Mouse (Mus musculus): ENCODE data around the gene Pnpla3. TPM values are rescaled to one million over a fixed set of nuclear protein-coding genes. Genes with fewer than 3 reads are reported as not detected.

The Pnpla3 gene
- total and polyA plus RNA-seq, 3 experiments = 1.1 to 30.1 (median 3.8) TPM

- DNase-seq = no peak
- Histone ChIP-seq H3K79me2 (replicated peaks; ENCODE audit: control insufficient read depth, insufficient read depth, low read length) (no peaks in the 10 kb centered on the region), H3K4me1 (ENCODE audit: control insufficient read depth, insufficient read depth, low read length) (no peaks in the 10 kb centered on the region; the same call in none of the 2 replicates), H3K4me3 (no peak overlapping the region), H3K9ac (ENCODE audit: low read depth, low read length) (no peak overlapping the region), H3K27ac (no peak overlapping the region), H3K36me3 (ENCODE audit: control insufficient read depth, insufficient read depth, low read length) (no peaks in the 10 kb centered on the region), H3K27me3 (ENCODE audit: control insufficient read depth, insufficient read depth, low read length) (no peaks in the 10 kb centered on the region)
- WGBS = 34% methylated on average over 5 of the region's 5 CpGs
- no peak for TF ChIP-seq CTCF (IDR thresholded peaks at IDR 0.05)
- TF ChIP-seq EP300 (IDR thresholded peaks at IDR 0.05; ENCODE audit: insufficient read depth, low read depth, low read length) = no peak
- TF ChIP-seq POLR2A (IDR thresholded peaks at IDR 0.05; ENCODE audit: insufficient read depth, low read depth, low read length) = no peak
- intact Hi-C loops (cut with DNase I) = no loop called here
Observed at GRCm38 (mm10) chr15:84126871-84127270, 40.8 kb upstream of the Pnpla3 start.

- WGBS = 20% methylated on average over 16 of the region's 16 CpGs
- Histone ChIP-seq H3K4me3 (peak overlapping the region; percentile 22; the same call in 1 of the 2 replicates), H3K27ac (peak overlapping the region; percentile 87), H3K27me3 (ENCODE audit: control insufficient read depth, insufficient read depth, low read length) (no peaks in the 10 kb centered on the region), H3K4me1 (ENCODE audit: control insufficient read depth, insufficient read depth, low read length) (peaks cover 6% of the 10 kb centered on the region), H3K9ac (ENCODE audit: low read depth, low read length) (no peak overlapping the region; the same call in 1 of the 2 replicates), H3K79me2 (replicated peaks; ENCODE audit: control insufficient read depth, insufficient read depth, low read length) (no peaks in the 10 kb centered on the region), H3K36me3 (ENCODE audit: control insufficient read depth, insufficient read depth, low read length) (no peaks in the 10 kb centered on the region)
- intact Hi-C loops (cut with DNase I) = loop anchor here (5.0 kb wide), 2 partner anchors 61 to 121 kb away; partner anchors contain the start of gene Samm50
- DNase-seq = peak; percentile 72 to 89
- TF ChIP-seq EP300 (IDR thresholded peaks at IDR 0.05; ENCODE audit: insufficient read depth, low read depth, low read length) (peak; percentile 77; the same call in 1 of the 2 replicates), POLR2A (IDR thresholded peaks at IDR 0.05; ENCODE audit: insufficient read depth, low read depth, low read length) (no peak)
Observed at GRCm38 (mm10) chr15:84131096-84131786, 36.4 kb upstream of the Pnpla3 start.

GRCm38 (mm10) chr15:84131971-84132370 is 35.7 kb upstream of the Pnpla3 start:
- intact Hi-C loops (cut with DNase I) = loop anchor here (5.0 kb wide), 2 partner anchors 60 to 120 kb away; partner anchors contain the start of gene Samm50
- H3K9ac ChIP-seq (ENCODE audit: low read depth, low read length) = no peak overlapping the region
- WGBS = 61% methylated on average over 7 of the region's 7 CpGs
- H3K4me1 ChIP-seq (ENCODE audit: control insufficient read depth, insufficient read depth, low read length) = peaks cover 6% of the 10 kb centered on the region
- H3K27ac ChIP-seq = peak overlapping the region; percentile 87
- TF ChIP-seq CTCF (IDR thresholded peaks at IDR 0.05) (no peak), EP300 (IDR thresholded peaks at IDR 0.05; ENCODE audit: insufficient read depth, low read depth, low read length) (peak; percentile 48; the same call in 1 of the 2 replicates), POLR2A (IDR thresholded peaks at IDR 0.05; ENCODE audit: insufficient read depth, low read depth, low read length) (0 out of 2 replicates have a peak, but pooled peaks have one; percentile 19)
- DNase-seq = peak; percentile 62 to 83
- H3K4me3 ChIP-seq = no peak overlapping the region
- H3K79me2 ChIP-seq (replicated peaks; ENCODE audit: control insufficient read depth, insufficient read depth, low read length) = no peaks in the 10 kb centered on the region
- no peaks in the 10 kb centered on the region for H3K36me3 ChIP-seq (ENCODE audit: control insufficient read depth, insufficient read depth, low read length)
- no peaks in the 10 kb centered on the region for H3K27me3 ChIP-seq (ENCODE audit: control insufficient read depth, insufficient read depth, low read length)

- peak; percentile 51 to 84 for DNase-seq
- peak overlapping the region; percentile 80 for H3K27ac ChIP-seq
- TF ChIP-seq EP300 (IDR thresholded peaks at IDR 0.05; ENCODE audit: insufficient read depth, low read depth, low read length) = peak; percentile 99
- TF ChIP-seq POLR2A (IDR thresholded peaks at IDR 0.05; ENCODE audit: insufficient read depth, low read depth, low read length) = no peak
- no peak for TF ChIP-seq CTCF (IDR thresholded peaks at IDR 0.05)
- H3K9ac ChIP-seq (ENCODE audit: low read depth, low read length) = no peak overlapping the region
- no peaks in the 10 kb centered on the region for H3K36me3 ChIP-seq (ENCODE audit: control insufficient read depth, insufficient read depth, low read length)
- H3K79me2 ChIP-seq (replicated peaks; ENCODE audit: control insufficient read depth, insufficient read depth, low read length) = no peaks in the 10 kb centered on the region
- WGBS = 43% methylated on average over 4 of the region's 4 CpGs
- intact Hi-C loops (cut with DNase I) = loop anchor here (5.0 kb wide), 2 partner anchors 59 to 119 kb away; partner anchors contain the start of gene Samm50
- no peak overlapping the region for H3K4me3 ChIP-seq
- peaks cover 6% of the 10 kb centered on the region for H3K4me1 ChIP-seq (ENCODE audit: control insufficient read depth, insufficient read depth, low read length)
- no peaks in the 10 kb centered on the region for H3K27me3 ChIP-seq (ENCODE audit: control insufficient read depth, insufficient read depth, low read length)
Observed at GRCm38 (mm10) chr15:84133440-84133839, 34.2 kb upstream of the Pnpla3 start.

- Histone ChIP-seq H3K27ac (no peak overlapping the region), H3K4me1 (ENCODE audit: control insufficient read depth, insufficient read depth, low read length) (peaks cover 6% of the 10 kb centered on the region), H3K36me3 (ENCODE audit: control insufficient read depth, insufficient read depth, low read length) (no peaks in the 10 kb centered on the region), H3K4me3 (no peak overlapping the region), H3K27me3 (ENCODE audit: control insufficient read depth, insufficient read depth, low read length) (no peaks in the 10 kb centered on the region), H3K9ac (ENCODE audit: low read depth, low read length) (no peak overlapping the region), H3K79me2 (replicated peaks; ENCODE audit: control insufficient read depth, insufficient read depth, low read length) (no peaks in the 10 kb centered on the region)
- TF ChIP-seq POLR2A (IDR thresholded peaks at IDR 0.05; ENCODE audit: insufficient read depth, low read depth, low read length) = no peak
- TF ChIP-seq CTCF (IDR thresholded peaks at IDR 0.05) = peak; percentile 69
- WGBS = 85% methylated on average over 5 of the region's 5 CpGs
- intact Hi-C loops (cut with DNase I) = no loop called here
- peak in 1 of 2 experiments; percentile 27 for DNase-seq
Observed at GRCm38 (mm10) chr15:84135472-84135871, 32.2 kb upstream of the Pnpla3 start.
